Mouse (Mus musculus) midbrain, embryonic 15.5 days (tissue): ENCODE data around the gene Epsti1. TPM values are rescaled to one million over a fixed set of nuclear protein-coding genes. Genes with fewer than 3 reads are reported as not detected.

ENCODE experiments used
- ATAC-seq: fragments of 200-750 bp; cut with Nextera tagmentation; replicated peaks from 2 replicates; pipeline ENCODE4 v1.8.0; 2017; ENCODE audit warnings: moderate TSS enrichment
- H3K27ac ChIP-seq: fragments of 300-500 bp; sonication (generic); 2 replicates; pipeline ENCODE4 v1.5.1; 2015; ENCODE audit warnings: mild to moderate bottlenecking, inconsistent platforms
- H3K27me3 ChIP-seq: fragments of 300-500 bp; sonication (generic); replicated peaks from 2 replicates; pipeline ENCODE4 v1.6.1; 2015; ENCODE audit warnings: inconsistent platforms
- H3K36me3 ChIP-seq: fragments of 300-500 bp; sonication (generic); replicated peaks from 2 replicates; pipeline ENCODE4 v1.6.1; 2015; ENCODE audit warnings: inconsistent platforms
- H3K4me1 ChIP-seq: fragments of 300-500 bp; sonication (generic); 2 replicates; pipeline ENCODE4 v1.6.1; 2015; ENCODE audit warnings: inconsistent platforms
- H3K4me2 ChIP-seq: fragments of 300-500 bp; sonication (generic); 2 replicates; pipeline ENCODE4 v1.6.1; 2015; ENCODE audit warnings: inconsistent platforms, mild to moderate bottlenecking, moderate library complexity
- H3K4me3 ChIP-seq: fragments of 300-500 bp; sonication (generic); 2 replicates; pipeline ENCODE4 v1.5.1; 2015; ENCODE audit warnings: mild to moderate bottlenecking, inconsistent platforms
- H3K9ac ChIP-seq: fragments of 300-500 bp; sonication (generic); 2 replicates; pipeline ENCODE4 v1.6.1; 2015; ENCODE audit warnings: mild to moderate bottlenecking, inconsistent platforms
- H3K9me3 ChIP-seq: fragments of 300-500 bp; sonication (generic); 2 replicates; pipeline ENCODE4 v1.6.1; 2016; ENCODE audit warnings: inconsistent platforms
- WGBS: fragments of 180-500 bp; shearing (Covaris S2); methylation state at CpG from one replicate; pipeline ENCODE4 v1.1.7; 2015; ENCODE audit warnings: mixed read lengths; 5-methylcytosine and 5-hydroxymethylcytosine counted together
- polyA plus RNA-seq: library from polyadenylated mRNA; unstranded; fragments of >200 nt; fragmentation: Nextera tagmentation; extraction: Ambion mirVana; gene quantifications from 2 replicates; pipeline ENCODE4 v1.2.1, GENCODE M21; 2015

Gene Epsti1
- polyA plus RNA-seq, 1 experiment from 2014 or later: 0.40 TPM

DNA sequence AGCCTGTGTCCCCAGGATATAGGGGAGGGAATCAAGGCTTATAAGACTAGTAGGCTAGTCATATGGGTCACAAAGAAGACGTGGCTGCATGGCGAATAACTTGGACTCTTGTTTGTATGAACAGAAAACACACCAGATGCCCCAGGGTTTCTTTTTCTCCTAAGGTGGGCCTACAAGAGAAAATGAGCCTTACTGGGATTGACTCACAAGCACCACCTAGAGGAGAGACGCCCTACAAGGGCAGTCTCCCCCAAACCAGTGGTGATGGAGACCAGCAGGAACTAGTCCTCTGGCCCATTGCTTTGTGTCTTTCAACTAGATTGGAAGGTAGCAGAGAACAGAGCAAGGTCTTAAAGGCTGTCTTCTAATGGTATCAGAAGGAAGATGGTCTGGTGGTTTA lies 22.7 kb downstream of the Epsti1 start:
- 51% methylated on average over 3 of the region's 3 CpGs for WGBS
- no peak overlapping the region for H3K4me2 ChIP-seq
- no peak overlapping the region for H3K4me3 ChIP-seq
- no peaks in the 10 kb centered on the region for H3K36me3 ChIP-seq
- no peak overlapping the region for H3K9ac ChIP-seq
- no peaks in the 10 kb centered on the region for H3K27me3 ChIP-seq
- no peak for ATAC-seq
- no peaks in the 10 kb centered on the region; the same call in none of the 2 replicates for H3K4me1 ChIP-seq
- H3K9me3 ChIP-seq: no peaks in the 10 kb centered on the region
- H3K27ac ChIP-seq: no peak overlapping the region

DNA sequence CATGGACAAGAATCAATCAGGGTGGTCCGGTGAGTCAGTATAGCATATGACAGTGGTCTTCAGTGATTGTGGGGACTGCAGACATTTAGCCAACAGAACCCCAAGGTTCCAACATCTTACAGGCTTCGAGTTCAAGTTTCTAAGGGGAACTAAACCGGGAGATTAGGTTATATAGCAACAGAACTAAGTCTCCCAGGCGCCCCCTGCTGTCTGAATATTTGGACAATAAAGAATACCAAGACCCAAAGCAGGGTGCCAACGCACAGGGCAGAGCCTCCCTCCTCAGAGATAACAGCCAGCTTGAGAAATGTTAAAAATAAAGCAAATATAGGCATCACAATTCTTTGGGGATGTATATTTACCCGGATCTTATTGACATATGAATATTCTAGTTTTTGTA lies 24.0 kb downstream of the Epsti1 start:
- Histone ChIP-seq H3K4me2 (no peak overlapping the region), H3K4me1 (no peaks in the 10 kb centered on the region; the same call in 1 of the 2 replicates), H3K9ac (no peak overlapping the region), H3K27me3 (no peaks in the 10 kb centered on the region), H3K27ac (no peak overlapping the region), H3K36me3 (no peaks in the 10 kb centered on the region), H3K4me3 (no peak overlapping the region), H3K9me3 (no peaks in the 10 kb centered on the region)
- 43% methylated on average over 6 of the region's 6 CpGs for WGBS
- no peak for ATAC-seq

DNA sequence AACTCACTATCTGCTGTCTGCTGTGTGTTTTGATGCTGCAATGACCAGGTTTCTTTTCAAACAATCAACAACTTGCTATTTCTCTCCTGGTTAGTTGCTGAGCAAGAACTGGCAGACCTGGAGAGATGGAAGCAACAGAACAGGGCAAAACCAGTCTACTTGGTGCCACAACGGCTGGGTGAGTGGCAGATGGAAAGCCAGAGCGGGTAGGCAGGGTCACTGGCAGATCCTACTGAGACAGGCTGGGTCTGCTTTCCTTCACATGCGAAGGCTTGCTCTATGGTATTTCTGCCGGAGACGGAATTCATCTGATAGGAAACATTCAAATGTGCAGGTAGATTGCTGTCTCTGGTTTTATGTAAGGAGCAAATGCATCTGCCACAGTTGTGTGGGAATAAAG lies 24.6 kb downstream of the Epsti1 start:
- no peak overlapping the region for H3K9ac ChIP-seq
- no peak overlapping the region for H3K4me2 ChIP-seq
- H3K36me3 ChIP-seq: no peaks in the 10 kb centered on the region
- H3K4me3 ChIP-seq: no peak overlapping the region
- ATAC-seq: no peak
- no peaks in the 10 kb centered on the region for H3K9me3 ChIP-seq
- WGBS: 90% methylated on average over 5 of the region's 5 CpGs
- no peaks in the 10 kb centered on the region; the same call in 1 of the 2 replicates for H3K4me1 ChIP-seq
- H3K27me3 ChIP-seq: no peaks in the 10 kb centered on the region
- H3K27ac ChIP-seq: no peak overlapping the region

DNA sequence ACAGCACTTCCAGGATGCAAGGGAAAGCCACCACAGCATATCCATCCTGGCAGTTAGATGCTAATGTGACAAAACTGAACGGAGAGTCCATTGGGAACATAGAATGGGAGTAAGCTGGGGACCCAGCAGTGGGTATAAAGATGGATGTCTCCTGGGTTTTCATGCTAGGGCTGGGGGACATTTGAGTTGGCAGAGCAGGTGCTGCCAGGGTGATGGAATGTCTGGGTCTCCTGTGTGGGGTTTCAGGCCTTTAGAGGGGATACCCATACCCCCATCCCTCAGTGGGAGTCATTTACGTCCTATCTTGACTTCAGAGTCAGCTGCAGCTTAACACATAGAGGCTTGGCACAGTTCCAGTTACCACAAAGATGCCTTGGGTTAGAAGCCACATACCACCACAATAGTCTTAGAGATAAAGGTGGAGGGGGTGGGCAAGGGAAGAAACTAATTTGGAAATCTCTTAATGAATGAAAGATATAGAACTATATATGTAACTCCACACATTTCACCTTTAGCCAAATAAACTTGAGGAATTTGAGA lies 25.2 kb downstream of the Epsti1 start:
- Histone ChIP-seq H3K4me2 (no peak overlapping the region), H3K9me3 (no peaks in the 10 kb centered on the region), H3K36me3 (no peaks in the 10 kb centered on the region), H3K27ac (no peak overlapping the region), H3K27me3 (no peaks in the 10 kb centered on the region), H3K9ac (no peak overlapping the region), H3K4me1 (no peaks in the 10 kb centered on the region; the same call in 1 of the 2 replicates), H3K4me3 (no peak overlapping the region)
- 60% methylated on average over 2 of the region's 2 CpGs for WGBS
- ATAC-seq: no peak

DNA sequence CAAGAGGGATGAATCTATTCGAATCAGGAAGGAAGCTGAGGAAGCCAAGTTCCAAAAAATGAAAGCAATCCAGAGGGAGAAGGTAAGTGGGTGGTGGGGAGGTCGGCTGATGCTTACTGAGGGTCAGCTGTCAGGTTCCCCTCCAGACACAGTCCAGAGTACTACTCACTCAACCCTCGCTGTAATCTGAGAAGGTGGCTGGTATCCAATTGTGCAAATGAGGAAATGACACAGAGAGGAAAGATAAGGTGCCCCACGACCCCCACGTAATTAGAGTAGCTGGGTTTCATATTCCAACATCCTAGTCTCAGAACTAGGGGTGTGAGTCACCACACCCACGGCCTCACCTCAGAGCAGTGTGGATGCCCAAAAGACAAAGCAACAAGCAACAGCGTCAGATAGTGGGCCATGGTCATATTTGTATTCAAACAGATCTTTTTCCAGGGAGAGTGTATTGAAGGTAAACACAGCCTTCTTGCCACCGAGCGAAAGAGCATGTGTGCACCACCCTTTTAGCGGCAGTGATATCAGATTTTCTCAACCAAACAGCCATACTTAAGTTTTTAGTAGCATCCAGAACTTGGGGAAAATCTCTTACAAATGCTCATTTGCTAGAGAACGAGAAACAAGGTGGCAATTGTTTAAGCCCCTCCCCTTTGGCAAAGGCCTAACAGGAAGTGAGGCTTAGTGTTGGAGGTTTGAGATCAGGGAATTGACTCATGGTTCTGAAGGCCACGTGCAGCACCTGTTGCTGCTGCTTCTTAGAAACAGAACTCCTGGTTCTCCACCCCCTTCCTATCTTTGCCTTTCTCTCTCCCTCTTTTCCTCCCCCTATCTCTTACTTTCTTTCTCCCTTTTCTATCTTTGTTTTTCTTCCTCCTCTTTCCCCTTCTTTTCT lies 28.4 kb downstream of the Epsti1 start:
- no peak overlapping the region for H3K9ac ChIP-seq
- H3K9me3 ChIP-seq: no peaks in the 10 kb centered on the region
- H3K4me1 ChIP-seq: no peaks in the 10 kb centered on the region
- H3K4me3 ChIP-seq: no peak overlapping the region
- H3K36me3 ChIP-seq: no peaks in the 10 kb centered on the region
- H3K27me3 ChIP-seq: no peaks in the 10 kb centered on the region
- no peak overlapping the region for H3K4me2 ChIP-seq
- 70% methylated on average over 12 of the region's 12 CpGs for WGBS
- no peak overlapping the region for H3K27ac ChIP-seq
- no peak for ATAC-seq

DNA sequence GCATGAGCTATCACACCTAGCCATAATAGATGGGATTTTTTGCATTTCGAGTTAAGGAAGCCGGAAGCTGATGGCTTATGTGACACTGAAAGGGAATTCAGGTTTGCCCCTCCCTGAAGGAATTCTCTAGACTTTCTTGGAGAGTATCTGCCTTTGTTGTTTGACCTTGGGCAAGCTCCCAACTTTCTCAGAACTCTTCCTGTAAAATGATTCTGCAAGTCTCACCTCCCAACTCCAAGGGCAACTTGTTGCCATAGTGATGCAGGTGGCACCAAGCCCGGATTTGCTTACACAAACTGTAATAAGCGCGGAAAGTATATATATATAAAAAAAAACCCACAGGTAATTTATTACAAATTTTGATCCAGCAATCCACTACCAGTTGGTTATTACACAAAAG lies 29.2 kb downstream of the Epsti1 start:
- no peak overlapping the region for H3K4me2 ChIP-seq
- ATAC-seq: no peak

DNA sequence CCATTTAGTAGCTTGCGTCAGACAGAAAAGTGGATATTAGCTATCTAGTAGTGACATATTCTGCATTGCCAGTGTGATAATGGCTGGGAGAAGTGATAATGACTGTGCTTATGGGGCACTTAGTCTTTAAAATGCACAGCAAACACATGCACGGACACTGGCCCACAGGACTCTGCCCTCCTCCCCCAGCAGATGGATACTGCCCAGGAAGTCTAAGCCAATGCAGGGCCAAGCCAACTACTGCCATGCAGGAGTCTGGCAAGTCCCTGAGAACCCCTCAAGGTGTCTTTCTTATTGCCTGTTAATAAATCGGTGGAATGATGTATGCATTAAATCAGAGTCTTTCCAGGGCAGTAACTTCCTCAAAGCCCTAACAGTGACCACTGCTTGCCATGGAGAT lies 30.4 kb downstream of the Epsti1 start:
- no peak overlapping the region for H3K4me3 ChIP-seq
- H3K36me3 ChIP-seq: no peaks in the 10 kb centered on the region
- H3K9ac ChIP-seq: no peak overlapping the region
- H3K9me3 ChIP-seq: no peaks in the 10 kb centered on the region
- WGBS: 85% methylated on average over 3 of the region's 3 CpGs
- no peaks in the 10 kb centered on the region for H3K27me3 ChIP-seq
- no peak for ATAC-seq
- no peak overlapping the region for H3K4me2 ChIP-seq
- no peaks in the 10 kb centered on the region for H3K4me1 ChIP-seq
- H3K27ac ChIP-seq: no peak overlapping the region

More for the DNA sequence above, 29.2 kb downstream of the Epsti1 start:
- no peak overlapping the region for H3K4me3 ChIP-seq
- H3K9me3 ChIP-seq: no peaks in the 10 kb centered on the region
- no peaks in the 10 kb centered on the region for H3K4me1 ChIP-seq
- no peak overlapping the region for H3K27ac ChIP-seq
- no peaks in the 10 kb centered on the region for H3K27me3 ChIP-seq
- no peak overlapping the region for H3K9ac ChIP-seq
- WGBS: 95% methylated on average over 5 of the region's 5 CpGs
- no peaks in the 10 kb centered on the region for H3K36me3 ChIP-seq

DNA sequence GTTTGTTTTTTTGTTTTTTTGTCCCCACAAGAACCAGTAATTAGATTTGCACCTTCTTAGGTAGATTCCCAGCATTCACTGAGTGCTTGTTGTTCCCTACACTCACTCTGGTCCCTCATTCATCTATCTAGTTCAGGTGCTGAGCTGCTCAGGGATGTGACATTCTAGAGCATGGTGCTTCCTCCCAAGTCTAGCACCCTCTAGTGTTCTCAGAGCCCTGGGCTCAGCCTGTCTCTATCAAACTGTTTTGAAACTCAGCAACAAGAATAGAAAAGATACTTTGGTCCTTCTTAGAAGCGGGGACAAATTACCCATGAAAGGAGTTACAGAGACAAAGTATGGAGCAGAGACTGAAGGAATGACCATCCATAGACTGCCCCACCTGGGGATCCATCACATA lies 37.1 kb downstream of the Epsti1 start:
- no peak overlapping the region for H3K4me3 ChIP-seq
- no peaks in the 10 kb centered on the region; the same call in 1 of the 2 replicates for H3K27me3 ChIP-seq
- no peak overlapping the region for H3K9ac ChIP-seq
- H3K4me1 ChIP-seq: peaks cover 8% of the 10 kb centered on the region
- ATAC-seq: no peak
- 100% methylated on average over 1 of the region's 1 CpGs for WGBS
- H3K9me3 ChIP-seq: no peaks in the 10 kb centered on the region
- H3K27ac ChIP-seq: no peak overlapping the region
- H3K36me3 ChIP-seq: no peaks in the 10 kb centered on the region
- no peak overlapping the region for H3K4me2 ChIP-seq

DNA sequence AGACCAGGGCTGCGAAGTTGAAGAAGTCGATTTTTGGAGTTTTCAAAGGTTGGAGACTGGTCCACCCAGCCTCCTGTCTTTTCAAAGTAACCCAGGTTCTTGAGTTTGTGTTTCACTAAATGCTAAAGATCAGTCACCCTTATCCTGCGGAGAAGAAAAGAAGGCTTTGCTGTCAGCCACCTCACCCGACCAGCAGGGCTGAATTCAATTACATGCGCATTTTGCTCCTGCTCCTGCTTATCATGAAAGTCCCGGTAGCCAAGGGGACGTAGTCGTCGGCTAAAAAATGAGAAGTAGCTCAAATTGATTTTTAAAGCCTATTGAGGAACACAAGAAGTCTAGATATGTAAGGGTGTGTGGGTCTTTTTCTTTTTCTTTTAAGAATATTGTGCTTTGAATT lies 38.2 kb downstream of the Epsti1 start:
- Histone ChIP-seq H3K9me3 (no peaks in the 10 kb centered on the region), H3K4me1 (peaks cover 8% of the 10 kb centered on the region), H3K27me3 (no peaks in the 10 kb centered on the region; the same call in 1 of the 2 replicates), H3K4me3 (no peak overlapping the region), H3K4me2 (peak overlapping the region; percentile 42; the same call in 1 of the 2 replicates), H3K36me3 (no peaks in the 10 kb centered on the region), H3K27ac (no peak overlapping the region), H3K9ac (no peak overlapping the region)
- ATAC-seq: no peak
- WGBS: 7% methylated on average over 9 of the region's 9 CpGs

DNA sequence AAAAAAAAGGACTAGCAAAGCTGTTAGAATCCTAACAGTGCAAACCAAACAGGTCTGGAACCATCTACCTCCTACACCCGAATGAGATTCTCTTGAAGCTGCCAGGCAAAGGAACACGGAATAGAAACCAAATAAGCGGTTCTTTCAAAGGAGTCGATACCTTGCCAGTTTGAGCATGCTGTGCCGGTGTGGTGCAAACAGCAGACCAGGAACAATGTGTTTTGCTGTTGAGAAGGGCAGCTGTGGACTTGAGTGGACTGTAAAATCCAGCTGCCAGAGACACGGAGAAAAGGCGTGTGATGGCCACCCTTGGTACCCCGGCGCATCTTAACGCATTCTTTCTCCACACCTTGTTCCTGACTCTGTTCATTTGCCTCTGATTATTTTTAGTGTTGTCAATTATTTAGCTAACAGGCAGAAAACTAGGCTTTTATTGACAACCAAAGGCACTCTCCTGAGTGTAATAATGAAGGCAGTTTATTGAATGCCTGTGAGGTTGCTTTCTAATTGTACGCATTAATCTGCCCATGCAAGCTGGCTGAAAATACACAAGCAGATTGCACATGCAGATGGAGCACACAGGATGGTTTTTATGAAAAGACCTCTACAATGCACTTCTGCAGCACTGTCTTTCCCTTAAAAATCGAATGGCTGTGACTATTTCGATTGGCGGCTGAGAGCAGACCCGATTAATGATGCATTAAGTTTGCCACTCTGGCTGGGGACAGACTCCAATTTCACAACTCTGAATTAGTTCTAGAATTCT lies 38.9 kb downstream of the Epsti1 start:
- H3K27ac ChIP-seq: 0 out of 2 replicates have a peak overlapping the region, but pooled peaks have one; percentile 4

DNA sequence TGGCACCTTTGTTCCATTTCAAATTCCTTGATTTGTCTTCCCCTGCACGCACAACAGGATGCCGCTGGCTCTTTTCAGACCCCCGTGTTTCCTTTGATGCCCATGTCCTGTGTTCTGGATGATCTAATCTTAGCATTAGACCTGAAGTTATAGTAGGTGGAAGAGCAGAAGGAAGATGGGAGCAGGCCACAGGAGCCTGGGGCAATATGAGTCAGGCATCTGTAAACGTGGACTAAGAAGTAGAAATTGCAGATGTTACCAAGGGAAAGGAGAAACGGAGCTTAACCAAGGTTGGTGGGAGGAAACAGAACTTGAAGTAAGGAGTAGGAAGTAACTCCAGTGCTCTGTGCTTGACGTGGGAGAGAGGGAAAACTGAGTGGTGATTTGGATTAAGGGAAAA lies 57.7 kb downstream of the Epsti1 start:
- H3K27me3 ChIP-seq: no peaks in the 10 kb centered on the region
- no peaks in the 10 kb centered on the region for H3K4me1 ChIP-seq
- no peak overlapping the region for H3K4me2 ChIP-seq
- no peak overlapping the region for H3K4me3 ChIP-seq
- no peak for ATAC-seq
- H3K9me3 ChIP-seq: no peaks in the 10 kb centered on the region
- no peak overlapping the region for H3K9ac ChIP-seq
- H3K36me3 ChIP-seq: no peaks in the 10 kb centered on the region
- 74% methylated on average over 6 of the region's 6 CpGs for WGBS
- no peak overlapping the region for H3K27ac ChIP-seq

More for the DNA sequence above, 38.9 kb downstream of the Epsti1 start:
- peaks cover 8% of the 10 kb centered on the region for H3K4me1 ChIP-seq
- ATAC-seq: no peak
- no peaks in the 10 kb centered on the region for H3K36me3 ChIP-seq
- 16% methylated on average over 15 of the region's 15 CpGs for WGBS
- no peaks in the 10 kb centered on the region for H3K9me3 ChIP-seq
- H3K27me3 ChIP-seq: no peaks in the 10 kb centered on the region; the same call in 1 of the 2 replicates
- peak overlapping the region; percentile 16 for H3K4me3 ChIP-seq
- H3K9ac ChIP-seq: no peak overlapping the region
- peak overlapping the region; percentile 42 for H3K4me2 ChIP-seq

DNA sequence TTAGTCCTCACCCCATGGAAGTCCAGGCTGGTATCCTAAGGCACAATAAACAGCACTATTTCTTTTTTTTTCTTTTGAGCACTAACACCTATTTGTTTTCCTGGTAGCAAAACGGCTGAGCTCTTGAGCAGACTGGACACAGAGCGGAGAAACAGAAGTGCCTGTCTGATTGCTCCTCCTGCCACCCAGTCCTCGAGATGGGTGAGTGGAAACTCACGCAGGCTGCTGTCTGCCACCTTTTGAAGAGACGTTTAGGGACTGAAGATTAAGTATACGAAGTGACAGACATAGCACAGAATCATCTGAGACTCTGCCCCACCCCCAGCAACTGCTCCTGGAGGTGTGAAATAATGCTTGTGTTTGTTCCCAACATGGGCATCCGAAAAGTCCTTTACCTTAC lies 59.5 kb downstream of the Epsti1 start:
- Histone ChIP-seq H3K4me3 (no peak overlapping the region), H3K9ac (no peak overlapping the region), H3K9me3 (no peaks in the 10 kb centered on the region), H3K27ac (no peak overlapping the region), H3K36me3 (no peaks in the 10 kb centered on the region), H3K27me3 (no peaks in the 10 kb centered on the region), H3K4me2 (no peak overlapping the region), H3K4me1 (no peaks in the 10 kb centered on the region)
- 53% methylated on average over 7 of the region's 7 CpGs for WGBS
- no peak for ATAC-seq
